Mouse (Mus musculus) telencephalon, adult 2 months (tissue): ENCODE measurements around the gene Olfr461.
"Not testable (repeated sequence)": the region's sequence is repeated elsewhere in the genome, so short reads cannot be mapped to it uniquely, and the experiment has no call there.

Experiments used
- DNase-seq: peaks from one replicate; pipeline ENCODE4 v3.0.0-alpha.2; 2011; ENCODE audit warnings: low read depth, low spot score

Gene Olfr461

DNA sequence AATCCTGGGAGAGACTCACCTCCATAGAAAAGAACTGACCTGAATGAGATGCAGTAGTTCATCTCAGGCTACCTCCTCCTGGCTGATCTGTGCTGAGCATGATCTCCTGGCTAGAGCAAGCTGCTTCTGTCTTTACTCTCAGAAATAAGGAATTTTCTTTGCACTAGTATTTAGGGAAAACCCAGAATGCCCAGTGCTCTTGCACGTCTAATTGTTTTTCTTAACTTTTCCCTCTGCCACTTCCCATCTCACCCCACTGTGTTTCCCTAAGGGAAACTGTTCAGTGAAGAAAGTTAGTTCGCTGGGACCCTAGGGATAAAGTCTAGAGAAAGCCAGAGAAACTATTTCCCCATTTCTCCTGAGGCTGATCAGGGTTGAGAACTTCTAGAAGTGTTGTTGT is at the start of gene Olfr461:
Gene Olfr461 (minus strand): TSS at position 101 of the 400 bp plus-strand sequence.
- no peak for DNase-seq

DNA sequence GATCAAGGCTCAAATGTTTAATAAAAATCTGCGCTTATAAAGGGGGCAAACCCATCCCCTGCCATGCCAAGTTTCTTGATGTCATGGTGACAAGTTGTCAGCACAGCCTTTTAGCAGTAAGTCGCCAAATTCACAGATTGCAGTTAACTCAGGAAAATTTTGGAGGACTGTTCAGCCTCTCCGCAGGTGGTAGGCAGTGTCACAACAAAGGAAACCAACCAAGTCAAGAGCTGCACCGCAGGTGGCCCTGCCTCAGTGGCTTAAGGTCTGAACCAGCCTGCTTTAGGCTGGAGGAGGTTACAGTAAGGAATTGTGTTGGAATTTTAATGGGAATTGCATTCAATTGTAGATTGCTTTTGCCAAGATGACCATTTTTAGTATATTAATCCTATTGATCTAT is 43.7 kb upstream of the Olfr461 start:
- DNase-seq, result not testable (repeated sequence)

DNA sequence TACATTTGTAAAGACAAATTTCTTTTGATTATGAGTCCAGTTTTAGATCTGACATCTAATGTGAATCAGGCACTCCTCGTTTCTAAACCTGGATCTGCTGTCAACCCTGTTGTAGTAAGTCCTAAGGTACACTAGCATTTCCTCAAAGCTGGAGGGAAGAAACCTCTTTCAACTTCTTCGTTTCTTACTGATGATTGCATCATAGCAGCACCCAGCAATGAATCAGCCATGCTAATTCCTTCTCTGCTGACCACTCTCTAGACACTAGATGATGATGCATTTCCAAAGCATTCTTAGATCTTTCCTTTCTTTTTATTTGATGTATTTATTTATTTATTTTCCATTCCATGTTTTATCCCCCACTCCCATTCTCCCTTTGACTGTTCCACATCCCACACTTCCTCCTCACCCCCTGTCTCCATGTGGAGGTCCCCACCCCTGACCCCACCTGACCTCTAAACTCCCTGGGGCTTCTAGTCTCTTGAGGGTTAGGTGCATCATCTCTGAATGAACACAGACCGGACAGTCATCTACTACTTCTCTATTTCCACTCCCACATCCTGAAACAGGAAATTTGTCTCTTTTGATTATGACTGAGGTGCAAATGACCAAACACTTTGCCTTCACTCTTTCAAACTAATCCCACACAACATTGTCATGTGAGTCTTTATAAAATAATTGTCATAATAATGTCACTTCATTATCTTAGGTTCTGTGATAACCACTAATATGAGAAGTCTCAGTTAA is 40.1 kb upstream of the Olfr461 start:
- no peak for DNase-seq

DNA sequence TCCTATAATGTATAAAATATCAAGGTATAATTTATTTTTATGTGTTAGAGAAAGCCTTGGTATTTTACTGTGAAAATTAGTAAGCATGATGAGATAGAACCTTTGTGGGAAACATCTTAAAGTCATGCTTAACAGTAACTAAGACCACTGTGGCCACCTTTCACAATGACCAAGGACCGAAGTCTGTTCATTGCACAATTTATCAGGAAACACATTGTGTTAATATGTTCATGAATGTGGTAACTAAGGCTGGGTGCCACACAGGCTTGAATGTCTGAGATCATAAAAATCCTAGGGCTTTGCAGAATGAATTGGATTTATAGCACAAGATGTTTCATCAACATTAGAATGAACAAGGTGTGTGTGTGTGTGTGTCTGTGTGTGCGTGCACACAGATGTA is 33.5 kb upstream of the Olfr461 start:
- DNase-seq, result no peak

DNA sequence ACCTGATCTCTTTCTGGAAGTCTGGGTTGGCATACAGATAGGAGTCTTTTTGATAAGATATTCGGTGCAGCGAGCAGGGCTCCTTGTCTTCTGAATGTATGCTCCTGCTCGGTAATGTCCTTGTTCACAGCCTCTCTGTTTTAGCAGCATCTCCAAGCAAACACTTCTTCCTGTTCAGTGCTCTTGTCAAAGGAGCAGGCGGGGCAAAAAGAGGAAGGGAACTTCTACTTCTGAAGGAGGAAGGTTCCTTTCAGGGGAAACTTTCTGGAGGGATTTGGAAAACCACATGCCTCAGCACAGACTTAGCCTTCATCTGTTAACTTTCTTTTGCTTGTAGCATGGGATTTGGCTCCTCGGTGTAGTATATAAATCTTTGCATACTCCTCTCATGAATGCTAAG is 30.8 kb upstream of the Olfr461 start, which contains the start of gene Clec5a:
Gene Clec5a (minus strand): TSS at position 177 of the 400 bp plus-strand sequence.
- DNase-seq, result no peak

DNA sequence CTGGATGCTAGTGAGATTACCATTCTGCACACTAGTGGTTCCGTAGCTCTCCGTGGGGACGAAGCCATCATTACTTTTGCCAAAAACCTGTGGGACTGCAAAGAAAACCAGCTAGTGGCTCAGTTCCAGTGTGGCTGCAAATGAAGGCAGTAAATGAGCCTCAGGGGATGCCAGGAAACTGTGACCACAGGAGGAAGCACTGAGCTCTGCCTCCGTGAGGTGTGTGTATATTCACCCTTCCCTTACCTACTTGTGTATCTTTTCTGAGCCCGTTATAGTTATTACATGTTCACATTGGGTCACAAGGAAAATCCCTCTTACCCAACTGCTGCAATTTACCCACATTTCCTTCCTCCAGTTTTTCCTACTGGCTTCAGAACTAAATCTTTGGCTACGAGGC is 29.5 kb upstream of the Olfr461 start:
- no peak for DNase-seq

DNA sequence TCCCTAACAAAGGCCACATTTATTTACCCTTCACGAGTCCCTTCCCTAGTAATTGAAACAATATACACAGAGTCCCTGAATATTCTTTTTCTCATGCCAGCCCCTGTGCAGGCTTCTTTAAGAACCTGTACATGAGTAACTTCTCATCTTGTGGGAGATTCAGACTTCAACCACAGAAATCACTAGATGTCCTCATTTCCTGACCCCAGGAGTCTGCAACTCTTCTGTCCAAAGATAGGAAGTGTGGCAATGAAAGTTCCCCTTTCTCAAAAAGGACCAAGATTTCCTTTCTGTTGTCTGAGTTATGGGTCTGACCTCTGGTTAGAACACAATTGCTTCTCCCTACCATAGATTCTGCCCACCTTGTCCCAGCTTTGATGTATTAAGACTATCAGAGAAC is 21.5 kb upstream of the Olfr461 start:
- peak; percentile 29 for DNase-seq

DNA sequence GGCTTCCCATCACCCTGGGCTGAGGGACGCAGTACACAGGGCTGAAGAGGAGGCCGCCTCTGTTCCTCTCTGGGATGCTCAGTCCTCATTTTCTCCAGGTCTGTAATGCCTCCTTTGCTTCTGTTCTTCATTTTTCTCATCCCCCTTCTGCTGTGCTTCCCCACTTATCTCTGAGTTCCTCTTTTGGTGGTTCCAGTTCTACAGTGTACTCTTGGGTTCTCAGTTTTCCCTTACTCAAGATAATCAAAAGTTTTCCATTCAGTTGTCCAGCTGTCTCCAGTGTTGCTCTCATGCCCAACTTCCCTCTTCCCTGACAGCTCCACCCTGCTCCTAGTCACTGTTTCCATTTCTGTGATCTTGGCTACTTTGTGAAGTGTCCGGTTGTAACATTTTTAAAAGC is 18.8 kb upstream of the Olfr461 start:
- no peak for DNase-seq

DNA sequence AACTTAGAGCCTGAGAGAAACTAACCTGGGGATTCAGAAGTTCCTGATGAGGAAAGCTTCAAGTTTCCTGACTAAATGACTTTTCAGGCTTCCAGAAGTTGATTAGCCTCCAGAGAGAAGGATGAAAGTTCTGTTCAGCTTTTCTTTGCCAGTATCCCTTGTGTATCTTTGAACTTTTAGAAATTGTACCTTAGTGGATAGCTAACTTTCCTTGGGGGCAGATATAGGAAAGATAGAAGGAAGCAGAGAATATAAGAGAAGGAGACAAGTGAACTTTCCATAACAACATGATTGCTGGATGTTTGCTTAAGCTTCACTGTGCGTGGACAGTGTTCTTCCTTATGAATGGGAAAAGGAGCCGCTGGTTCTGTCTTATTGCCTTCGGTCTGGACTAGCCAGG is 14.3 kb upstream of the Olfr461 start, which contains the start of gene Olfr460:
Gene Olfr460 (plus strand): TSS at position 301 of the 400 bp plus-strand sequence.
- no peak for DNase-seq

DNA sequence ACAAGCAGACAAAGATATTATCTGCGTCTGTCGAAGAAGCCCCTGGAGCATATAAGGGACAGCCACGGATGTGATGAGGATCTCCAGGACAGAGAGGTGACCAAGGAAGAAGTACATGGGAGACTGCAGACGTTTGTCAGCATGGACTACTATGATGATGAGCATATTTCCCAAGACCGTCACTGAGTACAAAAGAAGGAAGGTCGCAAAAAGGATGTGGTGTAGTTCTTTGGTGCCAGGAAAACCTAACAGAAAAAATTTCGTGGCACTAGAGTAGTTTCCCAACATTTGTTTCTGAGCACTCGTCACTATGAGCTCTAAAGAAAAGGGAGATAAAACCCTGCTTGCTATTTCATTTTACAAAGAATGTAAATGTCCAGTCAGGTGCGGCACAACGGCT is 10.2 kb downstream of the Olfr461 start:
- DNase-seq, result no peak

DNA sequence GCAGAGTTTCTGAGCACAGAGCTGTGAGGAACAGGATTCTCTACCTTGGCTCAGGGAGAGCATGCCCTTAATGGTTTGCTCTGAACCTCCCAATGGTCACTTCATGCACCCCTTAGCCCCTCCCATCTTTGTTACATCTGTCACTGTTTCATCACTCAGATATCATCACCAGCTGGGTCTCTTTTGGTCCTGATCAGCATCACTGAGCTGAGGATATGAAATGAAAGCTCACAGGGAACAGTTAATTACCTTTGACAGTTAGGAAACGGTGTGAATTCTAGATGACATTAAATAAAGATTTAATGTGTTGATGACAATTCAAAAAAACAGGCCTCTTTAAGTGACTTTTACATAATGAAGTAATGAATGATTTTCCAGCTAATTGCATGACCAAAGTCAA is 35.4 kb downstream of the Olfr461 start, which contains the start of gene Prss37:
Gene Prss37 (minus strand): TSS at position 101 of the 400 bp plus-strand sequence.
- no peak for DNase-seq

DNA sequence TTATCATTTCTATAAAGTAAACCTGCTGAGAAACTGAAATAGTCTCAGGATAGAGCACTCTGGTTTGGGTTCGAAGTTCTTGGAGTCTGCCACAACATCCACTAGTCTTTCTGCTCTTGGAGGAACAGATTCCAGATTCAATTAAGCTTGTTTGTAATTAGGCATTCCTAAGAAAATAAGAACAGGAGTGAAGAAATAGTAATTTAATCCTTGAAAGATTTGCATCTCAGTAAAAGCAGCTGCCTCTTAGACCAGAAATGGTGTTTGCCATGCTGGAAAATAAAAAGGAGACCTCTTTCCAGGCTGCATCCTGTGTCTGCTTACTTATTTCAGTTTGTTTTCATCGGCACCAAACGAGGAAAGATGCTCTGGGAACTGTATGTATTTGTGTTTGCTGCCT is 61.6 kb downstream of the Olfr461 start, which contains the start of gene Tas2r108:
Gene Tas2r108 (plus strand): TSS at position 301 of the 400 bp plus-strand sequence.
- no peak for DNase-seq
